Mouse (Mus musculus) midbrain, embryonic 15.5 days (tissue): ENCODE measurements around the gene F8. TPM values are rescaled to one million over a fixed set of nuclear protein-coding genes. Genes with fewer than 3 reads are reported as not detected.

Experiments used
- ATAC-seq: fragments of 200-750 bp; cut with Nextera tagmentation; replicated peaks from 2 replicates; pipeline ENCODE4 v1.8.0; 2017; ENCODE audit warnings: moderate TSS enrichment
- H3K27ac ChIP-seq: fragments of 300-500 bp; sonication (generic); 2 replicates; pipeline ENCODE4 v1.5.1; 2015; ENCODE audit warnings: mild to moderate bottlenecking, inconsistent platforms
- H3K27me3 ChIP-seq: fragments of 300-500 bp; sonication (generic); replicated peaks from 2 replicates; pipeline ENCODE4 v1.6.1; 2015; ENCODE audit warnings: inconsistent platforms
- H3K36me3 ChIP-seq: fragments of 300-500 bp; sonication (generic); replicated peaks from 2 replicates; pipeline ENCODE4 v1.6.1; 2015; ENCODE audit warnings: inconsistent platforms
- H3K4me1 ChIP-seq: fragments of 300-500 bp; sonication (generic); 2 replicates; pipeline ENCODE4 v1.6.1; 2015; ENCODE audit warnings: inconsistent platforms
- H3K4me2 ChIP-seq: fragments of 300-500 bp; sonication (generic); 2 replicates; pipeline ENCODE4 v1.6.1; 2015; ENCODE audit warnings: inconsistent platforms, mild to moderate bottlenecking, moderate library complexity
- H3K4me3 ChIP-seq: fragments of 300-500 bp; sonication (generic); 2 replicates; pipeline ENCODE4 v1.5.1; 2015; ENCODE audit warnings: mild to moderate bottlenecking, inconsistent platforms
- H3K9ac ChIP-seq: fragments of 300-500 bp; sonication (generic); 2 replicates; pipeline ENCODE4 v1.6.1; 2015; ENCODE audit warnings: mild to moderate bottlenecking, inconsistent platforms
- H3K9me3 ChIP-seq: fragments of 300-500 bp; sonication (generic); 2 replicates; pipeline ENCODE4 v1.6.1; 2016; ENCODE audit warnings: inconsistent platforms
- WGBS: fragments of 180-500 bp; shearing (Covaris S2); methylation state at CpG from one replicate; pipeline ENCODE4 v1.1.7; 2015; ENCODE audit warnings: mixed read lengths; 5-methylcytosine and 5-hydroxymethylcytosine counted together
- polyA plus RNA-seq: library from polyadenylated mRNA; unstranded; fragments of >200 nt; fragmentation: Nextera tagmentation; extraction: Ambion mirVana; gene quantifications from 2 replicates; pipeline ENCODE4 v1.2.1, GENCODE M21; 2015

F8 gene
- polyA plus RNA-seq, result 0.84 and 1.9 TPM in 2 replicates

- H3K4me1 ChIP-seq, result no peaks in the 10 kb centered on the region
- peak within 1 kb of the TSS; percentile 79 for H3K27ac ChIP-seq
- 22% methylated on average over 15 of the region's 25 CpGs for WGBS
- no peaks in the 10 kb centered on the region for H3K27me3 ChIP-seq
- H3K4me3 ChIP-seq, result peak within 1 kb of the TSS; percentile 56
- H3K4me2 ChIP-seq, result peak within 1 kb of the TSS; percentile 48
- no peaks in the 10 kb centered on the region for H3K9me3 ChIP-seq
- peak within 1 kb of the TSS; percentile 50 for H3K9ac ChIP-seq
- no peaks in the 10 kb centered on the region for H3K36me3 ChIP-seq
- ATAC-seq, result peak; percentile 98
These were observed at the start of gene F8, which contains the start of gene Fundc2 for GRCm38 (mm10) chrX:75382195-75382771. F8 (minus strand) TSS chrX:75382615. Fundc2 (plus strand) TSS chrX:75382399.

DNA sequence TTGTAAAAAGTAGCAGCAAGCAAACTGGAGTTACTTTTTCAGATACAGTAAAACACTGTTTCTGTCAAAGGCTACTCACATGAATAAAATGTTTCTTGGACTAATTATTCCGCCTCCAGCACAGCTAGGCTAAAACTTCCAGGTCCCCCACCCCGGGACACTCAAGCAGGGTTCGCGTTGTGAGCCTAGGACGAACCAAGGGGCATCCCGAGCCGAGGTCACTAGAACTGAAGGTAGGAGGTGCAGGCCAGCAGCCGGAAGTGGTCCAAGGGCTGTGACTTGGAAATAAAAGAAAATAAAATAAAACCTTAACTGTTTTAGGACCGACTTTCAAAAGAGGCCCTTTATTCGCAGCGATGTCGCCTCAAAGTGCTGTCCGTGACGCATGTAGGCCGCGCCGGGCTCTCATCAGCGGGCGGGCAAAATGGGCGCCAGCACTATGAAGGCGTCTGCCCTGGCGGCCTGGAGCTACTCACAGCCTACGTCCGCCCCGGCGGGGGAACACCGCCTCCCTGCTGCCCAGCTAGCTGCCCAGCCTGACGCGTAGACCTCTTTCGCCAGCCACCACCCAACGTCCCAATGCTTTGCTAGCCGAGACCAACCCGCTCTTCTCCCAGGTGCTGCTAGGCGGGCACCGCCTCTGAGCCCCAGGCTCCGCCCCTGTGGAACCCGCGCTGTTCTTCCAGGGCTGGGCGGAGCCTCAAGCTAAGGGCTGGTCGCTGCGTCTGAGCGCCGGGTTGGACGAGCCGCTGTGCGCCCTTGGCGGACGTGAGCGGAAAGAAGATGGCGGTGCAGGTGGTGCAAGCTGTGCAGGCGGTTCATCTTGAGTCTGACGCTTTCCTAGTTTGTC, 33.7 kb upstream of the F8 start, which contains the start of the genes Cmc4, Mtcp1 and Brcc3:
Gene Cmc4, minus strand, starts transcription at position 649 of the 850 bp plus-strand sequence.
Gene Mtcp1, minus strand, starts transcription at position 653 of the 850 bp plus-strand sequence.
Gene Brcc3, plus strand, starts transcription at position 693 of the 850 bp plus-strand sequence.
- peak; percentile 100 for ATAC-seq
- peak within 1 kb of the TSS; percentile 57 for H3K4me3 ChIP-seq
- WGBS, result 23% methylated on average over 52 of the region's 52 CpGs

GRCm38 (mm10) chrX:75409711-75410110, 27.3 kb upstream of the F8 start:
- H3K9me3 ChIP-seq, result no peaks in the 10 kb centered on the region
- H3K27me3 ChIP-seq, result no peaks in the 10 kb centered on the region
- no peaks in the 10 kb centered on the region for H3K4me1 ChIP-seq
- no peaks in the 10 kb centered on the region for H3K36me3 ChIP-seq
- no peak overlapping the region for H3K9ac ChIP-seq
- no peak for ATAC-seq
- 89% methylated on average over 1 of the region's 1 CpGs for WGBS
- no peak overlapping the region for H3K4me2 ChIP-seq
- H3K4me3 ChIP-seq, result no peak overlapping the region
- no peak overlapping the region for H3K27ac ChIP-seq

More for the DNA sequence above, 33.7 kb upstream of the F8 start, which contains the start of the genes Cmc4, Mtcp1 and Brcc3:
- Histone ChIP-seq H3K27me3 (no peaks in the 10 kb centered on the region), H3K27ac (peak within 1 kb of the TSS; percentile 89), H3K36me3 (no peaks in the 10 kb centered on the region), H3K9me3 (no peaks in the 10 kb centered on the region), H3K9ac (peak within 1 kb of the TSS; percentile 65), H3K4me2 (peak within 1 kb of the TSS; percentile 49), H3K4me1 (no peaks in the 10 kb centered on the region)

DNA sequence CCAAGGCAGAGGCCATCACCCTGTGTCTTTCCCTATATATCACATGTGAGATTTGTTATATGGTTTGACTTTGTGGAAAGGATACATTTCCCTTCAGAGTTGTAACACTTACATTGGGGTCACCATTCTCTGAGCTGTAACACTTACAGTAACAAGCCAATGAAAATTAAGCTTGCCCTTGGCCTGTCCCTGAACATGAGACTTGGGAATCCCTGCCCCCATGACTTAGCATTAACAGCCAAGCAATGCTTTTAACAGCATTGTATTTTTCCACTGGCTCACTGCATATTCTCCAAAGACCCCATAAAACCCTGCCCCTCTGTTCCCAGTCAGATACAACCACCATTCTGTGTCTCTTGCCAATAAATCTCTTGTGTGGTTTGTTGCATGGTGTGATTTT, 20.9 kb upstream of the F8 start:
- H3K27me3 ChIP-seq, result no peaks in the 10 kb centered on the region
- ATAC-seq, result no peak
- no peaks in the 10 kb centered on the region for H3K36me3 ChIP-seq
- no peak overlapping the region for H3K4me3 ChIP-seq
- no peaks in the 10 kb centered on the region for H3K4me1 ChIP-seq
- no peak overlapping the region for H3K4me2 ChIP-seq
- H3K9me3 ChIP-seq, result no peaks in the 10 kb centered on the region
- H3K9ac ChIP-seq, result no peak overlapping the region
- no peak overlapping the region for H3K27ac ChIP-seq

DNA sequence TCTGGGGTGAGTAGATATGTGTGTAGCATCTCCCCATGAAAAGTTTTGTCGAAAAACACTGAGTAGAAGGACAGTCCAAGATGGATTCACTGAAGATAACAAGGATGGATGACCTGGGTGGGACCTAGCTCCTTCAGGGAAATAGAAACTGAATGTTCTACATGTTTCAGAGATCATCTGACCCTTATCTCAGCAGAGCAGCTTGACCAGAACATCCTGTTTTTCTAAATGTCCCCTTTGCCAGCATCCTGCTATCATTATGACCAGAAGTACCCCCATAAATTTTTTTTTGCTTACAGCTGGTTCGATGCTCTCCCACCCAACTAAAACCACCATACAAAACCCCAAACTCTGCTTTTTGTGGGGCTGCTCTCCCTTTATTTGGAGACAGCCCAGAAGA, 20.3 kb upstream of the F8 start:
- no peaks in the 10 kb centered on the region for H3K4me1 ChIP-seq

DNA sequence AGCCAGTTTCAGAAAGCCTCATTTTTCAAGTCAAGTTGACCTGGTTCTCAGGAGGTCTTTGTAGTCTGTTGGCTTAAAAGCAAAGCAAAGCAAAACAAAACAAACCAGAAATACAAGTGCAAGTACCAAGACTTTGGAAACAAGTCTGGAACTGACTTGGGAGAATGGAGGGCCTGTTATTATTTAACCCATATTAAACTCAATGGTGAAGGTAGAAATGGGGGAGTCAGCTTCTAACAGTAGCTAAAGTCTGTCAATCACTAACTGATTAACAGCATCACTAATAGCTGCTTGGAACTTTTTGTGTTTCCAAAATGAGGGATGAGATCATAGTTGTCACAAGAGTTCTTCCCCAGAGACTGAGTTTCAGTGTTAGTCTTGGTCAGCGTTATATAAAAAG, 17.1 kb upstream of the F8 start:
- no peak overlapping the region for H3K4me2 ChIP-seq
- H3K4me3 ChIP-seq, result no peak overlapping the region
- no peaks in the 10 kb centered on the region for H3K27me3 ChIP-seq
- 82% methylated on average over 1 of the region's 1 CpGs for WGBS
- no peak overlapping the region for H3K27ac ChIP-seq
- ATAC-seq, result no peak
- no peaks in the 10 kb centered on the region for H3K4me1 ChIP-seq
- H3K36me3 ChIP-seq, result no peaks in the 10 kb centered on the region
- H3K9ac ChIP-seq, result no peak overlapping the region
- H3K9me3 ChIP-seq, result no peaks in the 10 kb centered on the region

More for the DNA sequence above, 20.3 kb upstream of the F8 start:
- H3K9me3 ChIP-seq, result no peaks in the 10 kb centered on the region
- 93% methylated on average over 2 of the region's 2 CpGs for WGBS
- H3K36me3 ChIP-seq, result no peaks in the 10 kb centered on the region
- H3K4me2 ChIP-seq, result no peak overlapping the region
- H3K27me3 ChIP-seq, result no peaks in the 10 kb centered on the region
- no peak overlapping the region for H3K4me3 ChIP-seq
- no peak for ATAC-seq
- H3K9ac ChIP-seq, result no peak overlapping the region
- no peak overlapping the region for H3K27ac ChIP-seq

DNA sequence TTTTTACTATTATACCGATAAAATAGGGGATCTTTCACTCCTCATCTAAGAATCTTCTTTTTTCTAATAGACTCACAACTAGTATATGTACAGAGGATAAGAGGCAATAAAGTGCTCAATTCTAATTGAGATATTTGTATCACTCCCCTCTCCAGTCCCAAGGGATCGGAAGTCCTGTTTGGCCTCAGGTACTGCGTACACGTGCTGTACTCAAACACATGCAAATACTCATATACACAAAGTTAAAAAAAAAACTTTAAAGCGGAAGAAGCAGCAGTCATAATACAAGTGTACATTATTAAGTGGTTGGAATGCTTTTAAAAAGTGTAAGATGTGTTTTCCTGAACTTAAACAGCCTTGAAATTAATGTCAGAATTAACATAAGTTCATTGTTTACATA, 716 bp downstream of the F8 start:
- Histone ChIP-seq H3K36me3 (no peaks in the 10 kb centered on the region), H3K9me3 (no peaks in the 10 kb centered on the region), H3K27me3 (no peaks in the 10 kb centered on the region), H3K27ac (peak overlapping the region; percentile 79; the same call in 1 of the 2 replicates), H3K4me1 (no peaks in the 10 kb centered on the region), H3K4me3 (peak overlapping the region; percentile 56), H3K9ac (peak overlapping the region; percentile 50; the same call in 1 of the 2 replicates), H3K4me2 (peak overlapping the region; percentile 48)
- 63% methylated on average over 5 of the region's 5 CpGs for WGBS
- ATAC-seq, result peak; percentile 62

DNA sequence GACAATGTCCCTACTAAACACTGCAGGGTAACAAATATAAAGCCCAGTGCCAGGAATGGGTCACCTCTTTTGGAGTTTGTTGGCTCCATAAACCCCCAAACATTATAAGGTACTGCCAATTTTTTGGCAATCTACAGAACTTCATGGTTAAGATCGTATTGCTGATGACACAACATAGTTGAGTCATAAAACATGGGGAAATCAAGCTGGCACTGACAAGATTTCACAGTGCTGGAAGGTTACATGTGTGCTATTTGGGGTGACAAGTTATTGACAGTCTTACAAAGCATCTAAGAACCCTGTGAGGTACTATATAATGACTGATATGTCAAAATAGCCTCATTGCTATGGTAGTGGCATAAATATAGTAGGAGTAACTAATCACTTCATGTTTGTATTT, 1.2 kb downstream of the F8 start:
- Histone ChIP-seq H3K4me2 (peak overlapping the region; percentile 48; the same call in 1 of the 2 replicates), H3K27ac (no peak overlapping the region), H3K27me3 (no peaks in the 10 kb centered on the region), H3K9ac (no peak overlapping the region), H3K9me3 (no peaks in the 10 kb centered on the region), H3K4me1 (no peaks in the 10 kb centered on the region), H3K4me3 (no peak overlapping the region), H3K36me3 (no peaks in the 10 kb centered on the region)
- WGBS, result 83% methylated on average over 1 of the region's 1 CpGs
- ATAC-seq, result no peak

DNA sequence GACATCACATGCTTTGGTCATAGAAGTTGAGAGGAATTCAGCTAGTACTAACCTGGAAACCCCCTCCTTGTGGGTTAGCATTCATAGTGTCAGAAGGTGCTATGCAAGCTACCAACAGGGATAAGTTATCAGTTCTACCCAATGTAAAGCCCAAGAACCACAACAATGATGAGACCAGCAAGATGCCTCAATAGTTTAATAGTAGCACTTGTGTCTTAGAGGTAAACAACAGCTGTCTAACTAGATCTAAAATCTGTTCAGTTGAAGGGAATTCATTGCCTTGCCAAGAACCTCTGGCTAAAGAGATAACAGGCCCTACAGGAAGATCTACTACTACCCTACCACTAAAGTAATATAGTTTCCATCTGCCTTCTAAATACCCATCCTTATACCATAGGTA, 5.6 kb downstream of the F8 start:
- Histone ChIP-seq H3K27me3 (no peaks in the 10 kb centered on the region), H3K4me3 (no peak overlapping the region), H3K4me2 (no peak overlapping the region), H3K9ac (no peak overlapping the region), H3K27ac (no peak overlapping the region), H3K4me1 (no peaks in the 10 kb centered on the region), H3K36me3 (no peaks in the 10 kb centered on the region), H3K9me3 (no peaks in the 10 kb centered on the region)
- no peak for ATAC-seq

GRCm38 (mm10) chrX:75372666-75373425, 9.6 kb downstream of the F8 start:
- H3K9me3 ChIP-seq, result no peaks in the 10 kb centered on the region
- 82% methylated on average over 2 of the region's 2 CpGs for WGBS
- no peaks in the 10 kb centered on the region for H3K4me1 ChIP-seq
- no peak for ATAC-seq
- H3K4me3 ChIP-seq, result no peak overlapping the region
- H3K36me3 ChIP-seq, result no peaks in the 10 kb centered on the region
- H3K27me3 ChIP-seq, result no peaks in the 10 kb centered on the region
- no peak overlapping the region for H3K27ac ChIP-seq
- H3K9ac ChIP-seq, result no peak overlapping the region
- H3K4me2 ChIP-seq, result no peak overlapping the region

- Histone ChIP-seq H3K4me3 (no peak overlapping the region), H3K4me1 (no peaks in the 10 kb centered on the region), H3K9me3 (no peaks in the 10 kb centered on the region), H3K27ac (no peak overlapping the region), H3K27me3 (no peaks in the 10 kb centered on the region), H3K36me3 (no peaks in the 10 kb centered on the region), H3K4me2 (no peak overlapping the region), H3K9ac (no peak overlapping the region)
- ATAC-seq, result no peak
These were observed 12.2 kb downstream of the F8 start for GRCm38 (mm10) chrX:75370197-75370596.

DNA sequence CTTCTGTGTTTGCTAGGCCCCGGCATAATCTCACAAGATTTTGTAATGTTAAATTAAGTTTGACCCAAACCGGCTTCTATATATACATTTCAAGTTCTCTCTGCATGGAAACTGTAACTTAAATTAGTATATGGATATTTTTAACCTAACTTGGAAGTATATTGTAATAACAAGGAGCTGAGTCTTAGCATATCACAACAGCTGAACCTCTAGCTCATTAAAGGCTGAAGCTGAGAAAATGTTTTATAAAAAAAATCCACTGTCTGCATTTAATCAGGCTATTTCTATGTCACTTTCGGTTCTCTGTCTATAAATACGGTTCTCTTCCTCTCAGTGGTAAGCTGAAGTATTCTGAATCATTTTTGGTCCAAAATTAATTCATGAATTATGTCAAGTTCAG, 58.9 kb downstream of the F8 start:
- H3K9ac ChIP-seq, result no peak overlapping the region
- WGBS, result 89% methylated on average over 4 of the region's 4 CpGs
- no peaks in the 10 kb centered on the region for H3K9me3 ChIP-seq
- no peak overlapping the region for H3K4me3 ChIP-seq
- H3K36me3 ChIP-seq, result no peaks in the 10 kb centered on the region
- H3K4me2 ChIP-seq, result no peak overlapping the region
- no peaks in the 10 kb centered on the region for H3K27me3 ChIP-seq
- no peaks in the 10 kb centered on the region for H3K4me1 ChIP-seq
- no peak for ATAC-seq
- H3K27ac ChIP-seq, result no peak overlapping the region
